Mouse (Mus musculus) limb, embryonic 11.5 days (tissue): ENCODE data around the gene Ift140. TPM values are rescaled to one million over a fixed set of nuclear protein-coding genes. Genes with fewer than 3 reads are reported as not detected.

Experiments used
- ATAC-seq: fragments of 200-750 bp; cut with Nextera tagmentation; 2 replicates; pipeline ENCODE4 v1.8.0; 2017; ENCODE audit warnings: low read depth; ENCODE audit not compliant: insufficient number of reproducible peaks, low FRiP score, low TSS enrichment
- DNase-seq: peaks from one replicate; pipeline ENCODE4 v3.0.0-alpha.2; 2015; ENCODE audit warnings: low spot score
- H3K27ac ChIP-seq: fragments of 300-500 bp; sonication (generic); replicated peaks from 2 replicates; pipeline ENCODE4 v1.5.1; 2014; ENCODE audit warnings: low read depth, mild to moderate bottlenecking, low read length
- H3K27me3 ChIP-seq: fragments of 300-500 bp; sonication (generic); 2 replicates; pipeline ENCODE4 v1.6.1; 2014; ENCODE audit warnings: mild to moderate bottlenecking, low read length, mixed read lengths; ENCODE audit not compliant: control insufficient read depth, insufficient read depth
- H3K36me3 ChIP-seq: fragments of 300-500 bp; sonication (generic); 2 replicates; pipeline ENCODE4 v1.6.1; 2014; ENCODE audit warnings: mild to moderate bottlenecking, low read length, moderate library complexity, mixed read lengths; ENCODE audit not compliant: control insufficient read depth, insufficient read depth
- H3K4me1 ChIP-seq: fragments of 300-500 bp; sonication (generic); 2 replicates; pipeline ENCODE4 v1.6.1; 2014; ENCODE audit warnings: low read length, mixed read lengths; ENCODE audit not compliant: control insufficient read depth, insufficient read depth
- H3K4me2 ChIP-seq: fragments of 300-500 bp; sonication (generic); 2 replicates; pipeline ENCODE4 v1.6.1; 2014; ENCODE audit warnings: low read depth, mild to moderate bottlenecking, moderate library complexity; ENCODE audit not compliant: severe bottlenecking
- H3K4me3 ChIP-seq: fragments of 300-500 bp; sonication (generic); 2 replicates; pipeline ENCODE4 v1.5.1; 2014; ENCODE audit warnings: low read depth, low read length
- H3K9ac ChIP-seq: fragments of 300-500 bp; sonication (generic); 2 replicates; pipeline ENCODE4 v1.6.1; 2014; ENCODE audit warnings: mild to moderate bottlenecking, low read length
- H3K9me3 ChIP-seq: fragments of 300-500 bp; sonication (generic); 2 replicates; pipeline ENCODE4 v1.6.1; 2016; ENCODE audit warnings: low read length; ENCODE audit not compliant: control insufficient read depth
- WGBS: fragments of 180-500 bp; shearing (Covaris S2); extraction: QIAGEN DNeasy Blood & Tissue Kit; methylation state at CpG from one replicate; pipeline ENCODE4 v1.1.7; 2014; 5-methylcytosine and 5-hydroxymethylcytosine counted together
- polyA plus RNA-seq: library from polyadenylated mRNA; unstranded; fragments of >200 nt; fragmentation: Nextera tagmentation; extraction: Ambion mirVana; gene quantifications from 2 replicates; pipeline ENCODE4 v1.2.1, GENCODE M21; 2014

The Ift140 gene
- polyA plus RNA-seq, 1 experiment from 2014 or later = 21.0 TPM

GRCm38 (mm10) chr17:25063872-25064271 lies 48.0 kb downstream of the Ift140 start:
- no peaks in the 10 kb centered on the region for H3K27me3 ChIP-seq
- H3K36me3 ChIP-seq = peaks cover 4% of the 10 kb centered on the region; the same call in 1 of the 2 replicates
- no peak for ATAC-seq
- no peak for DNase-seq
- H3K4me3 ChIP-seq = no peak overlapping the region
- H3K4me2 ChIP-seq = no peak overlapping the region
- WGBS = 92% methylated on average over 12 of the region's 12 CpGs
- H3K9me3 ChIP-seq = no peaks in the 10 kb centered on the region
- no peak overlapping the region for H3K27ac ChIP-seq
- H3K9ac ChIP-seq = no peak overlapping the region
- no peaks in the 10 kb centered on the region for H3K4me1 ChIP-seq

DNA sequence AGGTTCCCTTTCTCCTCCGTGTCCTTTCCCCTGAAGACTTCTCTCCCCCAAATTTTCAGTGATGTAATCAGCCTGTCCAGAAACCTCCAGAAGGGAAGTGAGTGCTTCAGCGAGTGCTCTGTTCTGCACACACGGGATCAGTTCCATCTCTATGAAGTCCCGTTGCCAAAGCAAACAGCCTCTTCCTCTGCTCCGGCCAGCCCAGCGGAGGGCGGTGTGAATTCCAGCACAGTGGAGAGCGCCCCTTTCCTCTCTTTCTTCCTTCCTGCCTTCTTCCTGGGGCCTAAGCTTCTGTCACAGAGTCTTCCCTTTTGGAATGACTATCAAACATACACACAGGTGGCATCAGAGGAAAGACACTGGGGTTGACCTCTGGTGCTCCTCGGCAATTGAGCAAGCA lies 48.5 kb downstream of the Ift140 start:
- Histone ChIP-seq H3K4me2 (no peak overlapping the region), H3K4me1 (no peaks in the 10 kb centered on the region), H3K27ac (no peak overlapping the region), H3K27me3 (no peaks in the 10 kb centered on the region), H3K4me3 (no peak overlapping the region), H3K9me3 (no peaks in the 10 kb centered on the region), H3K36me3 (peaks cover 4% of the 10 kb centered on the region; the same call in 1 of the 2 replicates), H3K9ac (no peak overlapping the region)
- no peak for DNase-seq
- 84% methylated on average over 9 of the region's 9 CpGs for WGBS
- no peak for ATAC-seq

- ATAC-seq (no peak), DNase-seq (no peak)
- Histone ChIP-seq H3K36me3 (peaks cover 4% of the 10 kb centered on the region; the same call in 1 of the 2 replicates), H3K4me1 (no peaks in the 10 kb centered on the region), H3K27me3 (no peaks in the 10 kb centered on the region), H3K9ac (no peak overlapping the region), H3K4me3 (no peak overlapping the region), H3K9me3 (no peaks in the 10 kb centered on the region), H3K4me2 (no peak overlapping the region), H3K27ac (no peak overlapping the region)
- WGBS = 90% methylated on average over 3 of the region's 3 CpGs
Measured at GRCm38 (mm10) chr17:25065189-25065588, 49.3 kb downstream of the Ift140 start.

- no peak overlapping the region for H3K9ac ChIP-seq
- no peak overlapping the region for H3K4me2 ChIP-seq
- no peaks in the 10 kb centered on the region for H3K27me3 ChIP-seq
- DNase-seq = no peak
- 93% methylated on average over 7 of the region's 7 CpGs for WGBS
- H3K36me3 ChIP-seq = peaks cover 4% of the 10 kb centered on the region; the same call in 1 of the 2 replicates
- no peak overlapping the region for H3K4me3 ChIP-seq
- no peaks in the 10 kb centered on the region for H3K4me1 ChIP-seq
- H3K27ac ChIP-seq = no peak overlapping the region
- no peak for ATAC-seq
- no peaks in the 10 kb centered on the region for H3K9me3 ChIP-seq
Measured at GRCm38 (mm10) chr17:25066595-25066994, 50.7 kb downstream of the Ift140 start.

DNA sequence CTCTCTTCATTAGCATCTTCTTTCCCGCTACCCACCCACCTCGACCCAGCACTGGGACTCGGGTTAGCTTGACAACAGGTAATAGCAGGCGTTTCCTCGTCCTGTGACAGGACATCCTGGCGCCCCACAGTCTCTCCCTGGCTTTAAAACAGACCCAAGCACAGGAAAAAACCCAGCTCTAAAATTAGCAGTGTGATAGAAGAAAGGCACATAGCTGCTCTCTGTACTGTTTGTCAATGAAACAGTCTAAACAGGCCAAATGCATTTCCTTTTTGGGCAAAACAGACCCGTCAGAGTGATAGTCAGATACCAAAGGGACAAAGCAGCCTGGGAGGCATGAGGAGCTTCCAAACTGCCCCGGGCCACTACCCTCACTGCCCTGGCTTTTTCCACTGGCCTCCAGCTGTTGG lies 51.6 kb downstream of the Ift140 start:
- H3K9ac ChIP-seq = no peak overlapping the region
- no peaks in the 10 kb centered on the region for H3K9me3 ChIP-seq
- no peaks in the 10 kb centered on the region for H3K36me3 ChIP-seq
- ATAC-seq = no peak
- no peak overlapping the region for H3K4me2 ChIP-seq
- DNase-seq = no peak
- H3K4me1 ChIP-seq = no peaks in the 10 kb centered on the region
- no peak overlapping the region for H3K4me3 ChIP-seq
- 72% methylated on average over 8 of the region's 8 CpGs for WGBS
- H3K27me3 ChIP-seq = no peaks in the 10 kb centered on the region
- no peak overlapping the region for H3K27ac ChIP-seq

DNA sequence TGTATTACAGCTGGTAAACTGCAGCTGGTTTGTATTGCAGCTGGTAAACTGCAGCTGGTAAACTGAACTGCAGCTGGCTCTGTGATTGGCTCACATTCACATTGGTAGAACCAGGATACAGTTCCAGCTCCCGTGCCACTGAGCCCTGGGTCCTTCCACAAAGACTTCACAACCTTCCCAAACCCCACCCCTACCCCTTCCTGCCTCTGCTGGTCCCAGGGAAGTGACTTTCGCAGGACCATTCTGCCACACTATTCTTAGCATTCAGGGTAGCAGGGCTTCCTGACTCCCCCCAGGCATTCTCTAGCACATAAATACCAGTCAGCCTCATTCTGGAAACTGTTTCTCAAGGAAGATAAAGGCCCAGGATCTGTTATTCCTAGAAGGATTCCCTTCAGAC lies 52.8 kb downstream of the Ift140 start:
- DNase-seq (no peak), ATAC-seq (no peak)
- Histone ChIP-seq H3K4me1 (no peaks in the 10 kb centered on the region), H3K9me3 (no peaks in the 10 kb centered on the region), H3K4me2 (no peak overlapping the region), H3K27me3 (no peaks in the 10 kb centered on the region), H3K27ac (no peak overlapping the region), H3K9ac (no peak overlapping the region), H3K4me3 (no peak overlapping the region), H3K36me3 (no peaks in the 10 kb centered on the region)
- WGBS = 76% methylated on average over 2 of the region's 2 CpGs

GRCm38 (mm10) chr17:25076906-25077305 lies 61.0 kb downstream of the Ift140 start:
- Histone ChIP-seq H3K9ac (no peak overlapping the region), H3K9me3 (no peaks in the 10 kb centered on the region), H3K4me3 (no peak overlapping the region), H3K27ac (no peak overlapping the region), H3K27me3 (no peaks in the 10 kb centered on the region), H3K36me3 (peaks cover 2% of the 10 kb centered on the region; the same call in 1 of the 2 replicates), H3K4me2 (no peak overlapping the region), H3K4me1 (0 out of 2 replicates have a peak, but pooled peaks cover 8% of the 10 kb centered on the region)
- ATAC-seq = no peak
- WGBS = 92% methylated on average over 4 of the region's 4 CpGs
- no peak for DNase-seq

DNA sequence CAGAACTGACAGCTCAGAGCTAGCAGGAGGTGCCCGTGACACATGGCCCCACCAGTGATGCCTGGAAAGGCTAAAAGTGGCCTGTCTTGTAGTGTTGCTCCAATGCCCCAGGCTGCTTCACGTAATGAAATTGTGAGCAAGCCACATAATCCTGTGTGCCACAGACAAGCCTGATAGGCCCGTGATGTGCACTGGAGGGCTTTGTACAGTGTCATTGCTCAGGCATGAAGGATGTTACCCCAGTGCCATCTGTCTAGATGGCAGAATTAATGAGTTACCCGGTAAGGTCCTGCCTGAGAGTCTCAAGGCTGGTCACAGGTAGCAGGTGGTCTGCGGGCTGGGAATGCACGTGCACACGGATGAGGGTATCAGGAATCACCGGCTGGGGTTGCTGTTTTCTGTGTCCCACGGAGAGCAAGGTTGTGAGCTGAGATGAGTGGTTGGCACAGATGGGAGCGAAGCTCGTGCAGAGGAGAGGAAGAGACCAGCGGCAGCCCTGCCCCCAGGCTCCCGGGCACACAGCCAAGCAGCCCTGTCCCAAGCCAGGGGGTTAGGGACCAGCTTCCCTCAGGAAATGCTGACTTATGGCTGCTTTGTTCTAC lies 62.0 kb downstream of the Ift140 start:
- 90% methylated on average over 13 of the region's 13 CpGs for WGBS
- H3K9me3 ChIP-seq = no peaks in the 10 kb centered on the region
- ATAC-seq = no peak
- no peak overlapping the region for H3K4me3 ChIP-seq
- DNase-seq = no peak
- H3K27me3 ChIP-seq = no peaks in the 10 kb centered on the region
- peaks cover 2% of the 10 kb centered on the region; the same call in 1 of the 2 replicates for H3K36me3 ChIP-seq
- H3K4me2 ChIP-seq = no peak overlapping the region
- no peak overlapping the region for H3K9ac ChIP-seq
- no peak overlapping the region for H3K27ac ChIP-seq
- H3K4me1 ChIP-seq = peaks cover 12% of the 10 kb centered on the region

- peak overlapping the region; percentile 30; the same call in 1 of the 2 replicates for H3K27ac ChIP-seq
- H3K27me3 ChIP-seq = no peaks in the 10 kb centered on the region
- H3K4me1 ChIP-seq = peaks cover 28% of the 10 kb centered on the region
- peak overlapping the region; percentile 10 for H3K4me3 ChIP-seq
- no peaks in the 10 kb centered on the region for H3K9me3 ChIP-seq
- ATAC-seq = no peak
- no peak overlapping the region; the same call in 1 of the 2 replicates for H3K4me2 ChIP-seq
- WGBS = 91% methylated on average over 13 of the region's 13 CpGs
- DNase-seq = no peak
- H3K9ac ChIP-seq = 0 out of 2 replicates have a peak overlapping the region, but pooled peaks have one; percentile 7
- H3K36me3 ChIP-seq = peaks cover 2% of the 10 kb centered on the region; the same call in 1 of the 2 replicates
Measured at GRCm38 (mm10) chr17:25080210-25080609, 64.3 kb downstream of the Ift140 start.
